Mouse (Mus musculus) myocyte (in vitro differentiated cells): ENCODE results near the gene Gm13119.

Experiments used
- E2F4 ChIP-seq: IDR thresholded peaks from one replicate; pipeline ENCODE4 v1.6.1; 2011; ENCODE audit warnings: mild to moderate bottlenecking, control low read depth, moderate library complexity; ENCODE audit not compliant: insufficient read depth
- MAX ChIP-seq: IDR thresholded peaks from one replicate; pipeline ENCODE4 v1.6.1; 2011; ENCODE audit warnings: low read depth, mild to moderate bottlenecking, control low read depth
- MYOG ChIP-seq, 3 experiments: IDR thresholded peaks; one replicate each; pipeline ENCODE4 v1.6.1; 2011; ENCODE audit warnings: control low read depth in 2 of 3, low read depth in 2 of 3, mild to moderate bottlenecking in 2 of 3; ENCODE audit not compliant: insufficient read length in 2 of 3, control insufficient read depth in 1 of 3, insufficient read depth in 1 of 3
- POLR2A ChIP-seq: IDR thresholded peaks from one replicate; pipeline ENCODE4 v1.6.1; 2011; ENCODE audit warnings: low read depth, mild to moderate bottlenecking, control low read depth, moderate library complexity; ENCODE audit not compliant: insufficient read length
- POLR2AphosphoS2 ChIP-seq: IDR thresholded peaks from one replicate; pipeline ENCODE4 v1.6.1; 2011; ENCODE audit warnings: low read depth, control low read depth; ENCODE audit not compliant: insufficient read length
- SRF ChIP-seq: IDR thresholded peaks from one replicate; pipeline ENCODE4 v1.6.1; 2011; ENCODE audit warnings: low read depth; ENCODE audit not compliant: control insufficient read depth, insufficient read length
- TCF12 ChIP-seq: IDR thresholded peaks from one replicate; pipeline ENCODE4 v1.6.1; 2011; ENCODE audit warnings: mild to moderate bottlenecking, control low read depth; ENCODE audit not compliant: poor library complexity, insufficient read depth, severe bottlenecking
- TCF3 ChIP-seq: IDR thresholded peaks from one replicate; pipeline ENCODE4 v1.6.1; 2011; ENCODE audit warnings: low read depth, control low read depth; ENCODE audit not compliant: insufficient read length

- no peak for TF ChIP-seq POLR2A
- TF ChIP-seq POLR2AphosphoS2: no peak
- no peak for TF ChIP-seq MYOG (IDR thresholded peaks at IDR 0.05; ENCODE audit: control insufficient read depth in 1 of 3, insufficient read depth in 1 of 3, insufficient read length in 2 of 3, low read depth in 2 of 3)
- TF ChIP-seq E2F4: no peak
- no peak for TF ChIP-seq TCF12
- TF ChIP-seq MAX: no peak
- no peak for TF ChIP-seq TCF3
- TF ChIP-seq SRF: no peak
Measured at GRCm38 (mm10) chr4:144396316-144396715, 38.6 kb downstream of the Gm13119 start.
